Mouse (Mus musculus) layer of hippocampus, adult 18-20 months (tissue): Measurements from ENCODE around the gene Tcl1b4. TPM values are rescaled to one million over a fixed set of nuclear protein-coding genes. Genes with fewer than 3 reads are reported as not detected.
"Not testable (repeated sequence)": the region's sequence is repeated elsewhere in the genome, so short reads cannot be mapped to it uniquely, and the experiment has no call there.

ENCODE experiments used
- DNase-seq, 2 experiments: peaks; one replicate each; pipeline ENCODE4 v3.0.0; 2022; ENCODE audit warnings: low spot score in 2 of 2
- long read RNA-seq: library from polyadenylated mRNA; stranded (forward); transcript quantifications from one replicate; pipeline ENCODE4 v2.0.0, GENCODE M21; 2021
- total RNA-seq, 2 experiments: library from RNA; stranded (reverse); gene quantifications; 2 replicates each; pipeline ENCODE4 v1.2.3; 2021

Tcl1b4 gene
- not detected for total RNA-seq
- long read RNA-seq: 0 reads

DNA sequence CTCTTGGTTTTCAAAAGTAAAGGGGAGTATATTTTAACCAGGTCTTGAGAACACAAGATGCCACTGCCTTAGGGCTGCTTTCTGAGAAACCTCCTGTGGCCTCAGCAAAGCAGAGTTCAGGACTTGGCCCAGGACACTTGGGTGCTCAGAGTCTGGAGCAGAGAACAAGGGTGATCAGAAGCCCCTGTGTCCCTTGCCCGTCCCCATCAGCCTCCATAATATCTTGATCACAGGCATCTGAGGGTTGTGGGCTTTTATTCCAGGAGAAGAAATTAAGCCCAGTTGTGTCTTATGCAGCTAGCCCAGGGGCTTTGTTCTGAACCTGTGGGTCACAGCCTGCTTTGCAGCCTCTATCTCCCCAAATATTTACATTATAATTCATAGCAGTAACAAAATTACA, at the start of gene Tcl1b4:
Tcl1b4 (plus strand) TSS at position 301 of the 400 bp plus-strand sequence.
- DNase-seq: not testable (repeated sequence)

DNA sequence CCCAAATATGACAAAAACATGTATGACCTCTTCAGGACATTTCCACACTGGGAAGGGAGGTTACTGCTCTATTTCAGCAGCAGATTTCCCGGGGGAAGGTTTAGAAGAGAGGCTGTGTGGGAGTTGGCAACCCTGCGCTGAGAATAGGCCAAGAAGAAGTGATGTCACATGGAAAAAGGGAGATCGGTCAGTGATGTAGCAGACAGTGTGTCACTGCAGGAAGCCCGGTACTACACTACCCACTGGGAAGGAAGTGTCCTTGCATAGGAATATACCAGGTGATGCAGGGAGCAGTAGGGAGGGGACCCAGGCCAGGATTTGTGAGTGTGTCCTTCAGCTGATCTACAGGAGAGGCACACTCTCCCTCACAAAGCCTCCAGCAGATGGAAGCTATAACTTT, 46.5 kb upstream of the Tcl1b4 start:
- DNase-seq: peak in 1 of 2 experiments; percentile 24

DNA sequence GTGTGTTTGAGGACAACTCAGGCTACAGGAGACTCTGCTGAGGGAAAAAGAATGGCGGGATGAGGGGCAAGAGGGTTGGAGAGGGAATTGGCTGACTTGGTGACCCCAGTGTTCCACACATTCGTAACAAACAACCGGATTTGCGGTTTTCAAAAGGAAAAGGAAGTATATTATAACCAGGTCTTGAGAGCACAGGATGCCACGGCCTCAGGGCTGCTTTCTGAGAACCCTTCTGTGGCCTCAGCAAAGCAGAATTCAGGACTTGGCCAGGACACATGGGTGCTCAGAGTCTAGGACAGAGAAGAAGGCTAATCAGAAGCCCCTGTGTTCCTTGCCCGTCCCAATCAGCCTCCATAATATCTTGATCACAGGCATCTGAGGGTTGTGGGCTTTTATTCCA, 42.9 kb upstream of the Tcl1b4 start:
- no peak for DNase-seq

DNA sequence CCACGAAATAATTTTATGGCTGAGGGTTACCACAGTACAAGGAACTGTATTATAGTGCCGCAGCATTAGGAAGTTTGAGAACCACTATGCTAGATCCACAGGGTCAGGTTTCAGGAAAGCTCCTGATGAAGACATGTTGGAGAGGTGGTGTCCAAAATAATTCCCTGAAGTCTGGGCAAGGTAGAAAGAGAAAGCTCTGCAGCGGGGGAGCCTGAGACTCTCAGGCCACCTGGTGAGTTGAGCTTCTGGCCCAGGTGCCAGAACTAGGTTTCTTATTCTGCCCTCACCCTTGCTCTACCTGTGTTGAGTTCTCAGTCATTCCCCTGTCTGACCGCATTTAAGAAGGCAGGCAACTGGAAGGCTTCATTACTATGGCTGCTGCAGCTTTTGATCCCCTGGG, 42.4 kb upstream of the Tcl1b4 start, which contains the start of gene Tcl1b1:
Tcl1b1 (plus strand) TSS at position 301 of the 400 bp plus-strand sequence.
- DNase-seq: no peak

DNA sequence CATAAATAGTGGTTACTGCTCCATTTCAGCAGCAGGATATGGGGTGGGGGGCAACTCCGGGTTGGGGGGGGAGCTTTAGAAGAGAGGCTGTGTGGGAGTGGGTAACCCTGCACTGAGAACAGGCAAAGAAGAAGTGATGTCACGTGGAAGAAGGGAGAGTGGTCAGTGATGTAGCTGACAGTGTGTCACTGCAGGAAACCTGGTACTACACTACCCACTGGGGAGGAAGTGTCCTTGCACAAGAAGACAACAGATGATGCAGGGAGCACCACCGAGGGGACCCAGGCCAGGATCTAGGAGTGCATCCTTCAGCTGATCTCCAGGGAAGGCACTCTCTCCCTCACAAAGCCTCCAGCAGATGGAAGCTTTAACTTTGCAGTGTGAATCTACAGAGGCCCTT, 35.0 kb upstream of the Tcl1b4 start:
- no peak for DNase-seq

DNA sequence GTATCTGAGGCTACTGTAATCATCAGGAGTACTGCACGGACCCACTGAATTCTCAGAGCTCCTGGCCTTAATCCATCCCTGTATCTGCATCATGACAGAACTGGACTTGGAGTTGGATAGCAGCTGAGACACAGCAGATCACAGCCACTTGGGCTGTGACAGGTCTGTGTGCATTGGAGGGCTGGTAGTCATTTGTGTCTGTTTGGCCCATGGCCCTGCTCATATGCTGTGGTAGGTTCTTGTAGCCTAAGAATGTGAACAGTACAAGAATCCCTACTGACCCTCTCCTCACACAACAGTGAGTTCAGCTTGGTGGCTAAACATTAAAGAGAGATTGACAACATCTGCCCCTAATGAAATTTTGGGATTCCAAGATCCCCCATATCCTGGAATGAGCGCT, 28.4 kb upstream of the Tcl1b4 start:
- no peak for DNase-seq

GRCm38 (mm10) chr12:105174318-105174717, 27.4 kb upstream of the Tcl1b4 start:
- DNase-seq: peak; percentile 40 to 66

GRCm38 (mm10) chr12:105176044-105176443, 25.7 kb upstream of the Tcl1b4 start, which contains the start of gene Tcl1b5:
TSS of gene Tcl1b5 (plus strand) at chr12:105176344.
- not testable (repeated sequence) for DNase-seq

GRCm38 (mm10) chr12:105181040-105181644, 20.6 kb upstream of the Tcl1b4 start:
- not testable (repeated sequence) for DNase-seq

DNA sequence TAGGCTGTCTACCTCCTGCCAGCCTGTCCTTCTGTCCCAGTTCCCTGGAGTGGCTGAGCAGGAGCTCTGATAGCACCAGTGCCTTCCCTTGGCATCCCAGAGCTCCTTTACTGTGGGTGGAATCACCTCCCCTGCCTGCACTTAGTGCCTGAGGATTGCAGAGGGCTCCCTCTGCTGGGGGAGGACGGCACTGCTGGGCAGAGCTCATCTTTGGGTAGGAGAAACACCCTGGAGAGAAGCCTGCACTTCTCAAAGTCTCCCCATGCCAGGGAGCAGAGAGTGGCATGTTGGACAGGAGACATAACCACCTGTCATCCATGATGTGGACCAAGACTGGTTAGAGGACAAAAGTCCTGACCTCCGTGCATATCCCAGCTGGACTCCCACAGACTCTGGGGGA, 12.8 kb upstream of the Tcl1b4 start:
- DNase-seq: peak in 1 of 2 experiments; percentile 9

GRCm38 (mm10) chr12:105190743-105191142, 11.0 kb upstream of the Tcl1b4 start, which contains the start of gene Tcl1b3:
TSS of gene Tcl1b3 (plus strand) at chr12:105191043.
- DNase-seq: not testable (repeated sequence)

DNA sequence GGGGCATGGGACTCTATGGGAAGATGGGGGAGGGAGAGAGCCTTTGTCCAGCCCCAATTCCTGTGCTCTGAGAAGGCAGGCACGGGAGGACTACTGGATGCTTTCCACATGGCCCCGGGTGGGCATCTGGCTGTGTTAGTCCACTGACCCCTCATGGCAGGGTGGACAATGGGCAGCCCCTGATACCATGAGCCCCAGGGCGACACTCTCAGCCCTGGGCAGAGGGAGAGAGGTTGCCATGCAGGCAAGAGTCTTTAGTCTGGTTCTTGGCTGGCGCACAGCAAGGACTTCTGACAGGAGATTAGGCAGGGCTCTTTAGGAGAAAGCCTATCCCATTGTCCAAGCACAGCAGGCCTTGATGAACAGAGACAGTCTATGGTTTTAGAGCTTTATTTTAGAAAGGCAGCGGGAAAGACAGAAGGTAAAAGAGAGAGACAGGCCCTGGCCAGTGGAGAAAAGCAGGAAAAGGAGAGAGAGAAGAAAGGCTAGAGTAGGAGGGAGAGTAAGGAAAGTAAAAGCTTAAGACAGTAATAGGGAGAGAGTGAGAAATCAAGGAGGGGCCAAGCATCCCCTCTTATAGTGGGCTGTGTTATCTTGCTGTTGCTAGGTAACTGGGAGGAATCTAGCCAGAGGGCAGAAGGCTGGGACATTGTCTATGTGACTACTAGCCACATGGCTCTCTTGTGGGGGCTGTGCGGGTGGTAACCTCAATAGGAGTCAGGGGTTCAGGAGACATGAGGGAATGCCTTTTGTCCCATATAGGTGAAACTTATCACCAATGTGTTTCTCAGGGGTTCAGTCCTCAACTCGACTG, 1.9 kb upstream of the Tcl1b4 start:
- not testable (repeated sequence) for DNase-seq

DNA sequence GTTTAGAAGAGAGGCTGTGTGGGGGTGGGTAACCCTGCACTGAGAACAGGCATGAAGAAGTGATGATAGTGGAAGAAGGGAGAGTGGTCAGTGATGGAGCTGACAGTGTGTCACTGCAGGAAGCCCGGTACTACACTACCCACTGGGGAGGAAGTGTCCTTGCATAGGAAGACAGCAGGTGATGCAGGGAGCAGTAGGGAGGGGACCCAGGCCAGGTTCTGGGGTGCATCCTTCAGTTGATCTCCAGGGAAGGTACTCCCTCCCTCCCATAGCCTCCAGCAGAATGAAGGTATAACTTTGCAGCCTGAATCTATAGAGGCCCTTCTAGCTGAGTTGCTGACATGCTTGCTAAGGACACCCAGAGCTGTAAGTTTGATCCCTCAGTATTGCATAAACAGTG, 5.3 kb downstream of the Tcl1b4 start:
- no peak for DNase-seq

DNA sequence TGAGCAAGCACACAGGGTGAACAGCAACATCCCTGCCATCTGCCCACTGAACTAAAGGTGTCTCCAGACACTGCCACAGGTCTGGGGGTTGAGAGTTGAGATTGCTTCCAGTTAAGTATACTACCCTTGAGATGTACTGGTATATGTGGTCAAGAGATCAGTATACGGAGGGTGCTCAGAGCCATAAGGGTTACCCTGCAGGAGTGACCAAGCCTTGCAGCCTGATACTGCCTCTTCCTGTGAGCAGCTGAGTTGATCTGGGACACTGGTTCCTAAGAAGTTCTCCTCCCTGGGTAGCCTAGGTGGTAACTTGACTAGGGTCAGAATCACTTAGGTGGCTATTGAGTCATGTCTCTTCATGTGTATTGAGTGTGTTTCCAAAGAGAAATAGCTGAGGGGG, 6.7 kb downstream of the Tcl1b4 start:
- no peak for DNase-seq

- DNase-seq: no peak
These were observed 7.5 kb downstream of the Tcl1b4 start for GRCm38 (mm10) chr12:105209231-105209630.

GRCm38 (mm10) chr12:105217101-105217760, 15.5 kb downstream of the Tcl1b4 start:
- DNase-seq: no peak

DNA sequence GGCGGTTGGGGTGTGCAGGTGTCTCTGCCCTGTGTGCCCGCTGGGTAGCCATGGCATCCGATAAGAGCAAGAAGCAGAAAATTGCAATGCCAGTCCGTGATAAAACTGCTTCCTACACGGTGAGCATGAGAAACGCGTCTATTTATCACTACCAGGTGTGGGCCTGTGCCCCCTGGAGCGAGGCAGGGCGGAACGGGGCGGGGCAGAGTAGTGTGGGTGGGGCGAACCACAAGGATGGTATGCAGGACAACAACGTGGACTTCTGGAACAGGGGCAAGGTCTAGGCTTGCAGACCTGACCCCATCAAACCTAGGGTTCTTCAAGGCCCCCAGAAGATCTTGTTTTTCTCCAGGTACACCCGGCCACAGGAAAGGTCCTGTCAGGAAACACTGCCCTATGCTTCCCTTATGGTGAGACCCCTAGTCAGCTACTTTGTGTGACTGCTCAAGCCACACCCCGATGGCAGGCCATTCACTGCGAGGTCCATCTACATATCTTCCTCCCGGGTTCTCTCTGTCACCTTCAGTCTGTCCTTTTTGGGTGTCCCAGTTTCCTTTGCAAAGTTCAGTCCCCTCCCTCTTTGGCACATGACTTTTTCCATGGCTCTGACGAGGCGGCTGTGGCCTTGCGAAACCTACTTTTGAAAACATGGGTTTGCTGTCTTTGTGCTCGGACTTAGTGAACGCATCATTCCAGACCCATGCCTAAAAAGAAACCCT, 21.0 kb downstream of the Tcl1b4 start, which contains the start of gene Tcl1:
Tcl1 (minus strand) TSS at position 193 of the 719 bp plus-strand sequence.
- DNase-seq: no peak

DNA sequence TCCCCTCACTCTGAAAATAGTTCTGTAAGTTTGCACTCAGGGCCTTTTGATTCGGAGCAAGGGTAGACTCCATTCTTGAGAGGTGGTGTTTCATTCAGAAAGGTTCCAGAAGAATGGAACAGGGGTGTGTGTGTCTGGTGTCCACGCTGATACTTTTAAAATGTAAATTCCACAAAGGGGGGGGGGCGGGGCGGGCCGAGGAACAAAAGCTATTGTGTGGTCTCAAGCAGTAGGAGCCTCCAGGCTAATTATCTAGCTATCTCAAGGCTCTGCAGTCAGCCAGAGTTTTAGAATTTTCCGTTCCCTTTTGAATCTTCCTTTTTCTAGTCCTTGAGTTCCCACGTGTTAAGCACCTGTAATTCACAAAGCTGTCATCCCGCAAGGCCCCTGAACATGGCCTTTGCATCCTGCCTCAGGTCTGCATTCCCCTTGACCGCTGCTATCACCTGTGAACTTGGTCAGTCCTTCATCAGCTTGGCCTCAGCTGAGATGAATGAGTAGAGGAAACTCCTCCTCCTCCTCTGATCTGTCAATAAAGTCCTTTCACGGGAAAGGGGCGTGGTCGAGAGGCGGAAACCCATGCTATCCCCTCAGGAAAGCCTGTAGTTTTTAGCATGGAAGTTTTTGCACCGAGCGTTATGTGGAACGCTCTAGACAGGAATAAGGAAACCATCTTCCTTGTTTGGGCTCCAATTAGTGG, 23.0 kb downstream of the Tcl1b4 start:
- DNase-seq: no peak

GRCm38 (mm10) chr12:105234362-105234761, 32.6 kb downstream of the Tcl1b4 start:
- no peak for DNase-seq

- DNase-seq: no peak
These were observed 33.3 kb downstream of the Tcl1b4 start for GRCm38 (mm10) chr12:105235091-105235490.
